Mouse (Mus musculus) stomach, embryonic 15.5 days (tissue): Measurements from ENCODE around the gene Mcm5. TPM values are rescaled to one million over a fixed set of nuclear protein-coding genes. Genes with fewer than 3 reads are reported as not detected.

Experiments
- ATAC-seq: fragments of 200-750 bp; cut with Nextera tagmentation; 2 replicates; pipeline ENCODE4 v1.8.0; 2017; ENCODE audit warnings: low read depth, moderate number of reproducible peaks, moderate TSS enrichment; ENCODE audit not compliant: insufficient read depth, low FRiP score
- H3K27ac ChIP-seq: fragments of 300-500 bp; sonication (generic); 2 replicates; pipeline ENCODE4 v1.5.1; 2015; ENCODE audit warnings: mild to moderate bottlenecking, inconsistent platforms
- H3K27me3 ChIP-seq: fragments of 300-500 bp; sonication (generic); replicated peaks from 2 replicates; pipeline ENCODE4 v1.6.1; 2015; ENCODE audit warnings: inconsistent platforms
- H3K36me3 ChIP-seq: fragments of 300-500 bp; sonication (generic); 2 replicates; pipeline ENCODE4 v1.6.1; 2015; ENCODE audit warnings: inconsistent platforms
- H3K4me1 ChIP-seq: fragments of 300-500 bp; sonication (generic); 2 replicates; pipeline ENCODE4 v1.6.1; 2015; ENCODE audit warnings: inconsistent platforms
- H3K4me2 ChIP-seq: fragments of 300-500 bp; sonication (generic); 2 replicates; pipeline ENCODE4 v1.6.1; 2015; ENCODE audit warnings: mild to moderate bottlenecking, inconsistent platforms
- H3K4me3 ChIP-seq: fragments of 300-500 bp; sonication (generic); replicated peaks from 2 replicates; pipeline ENCODE4 v1.5.1; 2015; ENCODE audit warnings: inconsistent platforms
- H3K9ac ChIP-seq: fragments of 300-500 bp; sonication (generic); 2 replicates; pipeline ENCODE4 v1.6.1; 2015; ENCODE audit warnings: inconsistent platforms
- H3K9me3 ChIP-seq: fragments of 300-500 bp; sonication (generic); 2 replicates; pipeline ENCODE4 v1.6.1; 2016; ENCODE audit warnings: inconsistent platforms
- WGBS: fragments of 180-500 bp; shearing (Covaris S2); methylation state at CpG from one replicate; pipeline ENCODE4 v1.1.7; 2015; 5-methylcytosine and 5-hydroxymethylcytosine counted together
- polyA plus RNA-seq: library from polyadenylated mRNA; unstranded; fragments of >200 nt; fragmentation: Nextera tagmentation; extraction: Ambion mirVana; gene quantifications from 2 replicates; pipeline ENCODE4 v1.2.1, GENCODE M21; 2015

Mcm5 gene
- polyA plus RNA-seq, 1 experiment from 2014 or later, result 124 TPM

GRCm38 (mm10) chr8:75081364-75082040 lies 27.9 kb upstream of the Mcm5 start:
- Histone ChIP-seq H3K4me3 (no peak overlapping the region), H3K9ac (no peak overlapping the region), H3K9me3 (no peaks in the 10 kb centered on the region), H3K27me3 (no peaks in the 10 kb centered on the region), H3K36me3 (no peaks in the 10 kb centered on the region), H3K4me2 (no peak overlapping the region), H3K4me1 (no peaks in the 10 kb centered on the region), H3K27ac (no peak overlapping the region)
- WGBS, result 70% methylated on average over 9 of the region's 9 CpGs
- no peak for ATAC-seq

GRCm38 (mm10) chr8:75082181-75082805 lies 27.1 kb upstream of the Mcm5 start:
- Histone ChIP-seq H3K27ac (no peak overlapping the region), H3K9ac (no peak overlapping the region), H3K4me1 (no peaks in the 10 kb centered on the region), H3K4me3 (no peak overlapping the region), H3K4me2 (no peak overlapping the region), H3K27me3 (no peaks in the 10 kb centered on the region), H3K36me3 (no peaks in the 10 kb centered on the region), H3K9me3 (no peaks in the 10 kb centered on the region)
- WGBS, result 67% methylated on average over 6 of the region's 6 CpGs
- no peak for ATAC-seq

GRCm38 (mm10) chr8:75083846-75084245 lies 25.5 kb upstream of the Mcm5 start:
- 2% methylated on average over 17 of the region's 17 CpGs for WGBS
- Histone ChIP-seq H3K27ac (0 out of 2 replicates have a peak overlapping the region, but pooled peaks have one; percentile 57), H3K4me2 (peak overlapping the region; percentile 49), H3K27me3 (no peaks in the 10 kb centered on the region), H3K9ac (no peak overlapping the region), H3K4me3 (peak overlapping the region; percentile 23), H3K36me3 (no peaks in the 10 kb centered on the region), H3K4me1 (peaks cover 3% of the 10 kb centered on the region; the same call in 1 of the 2 replicates), H3K9me3 (no peaks in the 10 kb centered on the region)
- ATAC-seq, result peak; percentile 97

GRCm38 (mm10) chr8:75084382-75085064 lies 24.8 kb upstream of the Mcm5 start:
- WGBS, result 68% methylated on average over 3 of the region's 3 CpGs
- Histone ChIP-seq H3K4me1 (peaks cover 9% of the 10 kb centered on the region), H3K9ac (no peak overlapping the region), H3K4me3 (no peak overlapping the region), H3K4me2 (no peak overlapping the region), H3K36me3 (no peaks in the 10 kb centered on the region), H3K27me3 (no peaks in the 10 kb centered on the region), H3K27ac (peak overlapping the region; percentile 27; the same call in 1 of the 2 replicates), H3K9me3 (no peaks in the 10 kb centered on the region)
- ATAC-seq, result no peak

GRCm38 (mm10) chr8:75086002-75086401 lies 23.4 kb upstream of the Mcm5 start:
- Histone ChIP-seq H3K4me2 (no peak overlapping the region), H3K4me1 (peaks cover 12% of the 10 kb centered on the region), H3K27me3 (no peaks in the 10 kb centered on the region), H3K36me3 (no peaks in the 10 kb centered on the region), H3K9me3 (no peaks in the 10 kb centered on the region), H3K9ac (no peak overlapping the region), H3K27ac (0 out of 2 replicates have a peak overlapping the region, but pooled peaks have one; percentile 7), H3K4me3 (no peak overlapping the region)
- 71% methylated on average over 2 of the region's 2 CpGs for WGBS
- ATAC-seq, result no peak

- H3K4me1 ChIP-seq, result peaks cover 12% of the 10 kb centered on the region
- no peaks in the 10 kb centered on the region for H3K9me3 ChIP-seq
- no peak overlapping the region for H3K9ac ChIP-seq
- H3K4me2 ChIP-seq, result no peak overlapping the region
- no peak overlapping the region for H3K27ac ChIP-seq
- H3K4me3 ChIP-seq, result no peak overlapping the region
- no peak for ATAC-seq
- no peaks in the 10 kb centered on the region for H3K27me3 ChIP-seq
- H3K36me3 ChIP-seq, result no peaks in the 10 kb centered on the region
These were observed 22.2 kb upstream of the Mcm5 start for GRCm38 (mm10) chr8:75087127-75087526.

- peak; percentile 51 for ATAC-seq
- H3K9ac ChIP-seq, result no peak overlapping the region
- peak overlapping the region; percentile 48 for H3K4me2 ChIP-seq
- no peaks in the 10 kb centered on the region for H3K27me3 ChIP-seq
- no peaks in the 10 kb centered on the region for H3K36me3 ChIP-seq
- 6% methylated on average over 6 of the region's 6 CpGs for WGBS
- no peak overlapping the region; the same call in 1 of the 2 replicates for H3K4me3 ChIP-seq
- no peaks in the 10 kb centered on the region for H3K9me3 ChIP-seq
- H3K4me1 ChIP-seq, result peaks cover 17% of the 10 kb centered on the region
- peak overlapping the region; percentile 78 for H3K27ac ChIP-seq
These were observed 20.1 kb upstream of the Mcm5 start for GRCm38 (mm10) chr8:75088989-75089881.

DNA sequence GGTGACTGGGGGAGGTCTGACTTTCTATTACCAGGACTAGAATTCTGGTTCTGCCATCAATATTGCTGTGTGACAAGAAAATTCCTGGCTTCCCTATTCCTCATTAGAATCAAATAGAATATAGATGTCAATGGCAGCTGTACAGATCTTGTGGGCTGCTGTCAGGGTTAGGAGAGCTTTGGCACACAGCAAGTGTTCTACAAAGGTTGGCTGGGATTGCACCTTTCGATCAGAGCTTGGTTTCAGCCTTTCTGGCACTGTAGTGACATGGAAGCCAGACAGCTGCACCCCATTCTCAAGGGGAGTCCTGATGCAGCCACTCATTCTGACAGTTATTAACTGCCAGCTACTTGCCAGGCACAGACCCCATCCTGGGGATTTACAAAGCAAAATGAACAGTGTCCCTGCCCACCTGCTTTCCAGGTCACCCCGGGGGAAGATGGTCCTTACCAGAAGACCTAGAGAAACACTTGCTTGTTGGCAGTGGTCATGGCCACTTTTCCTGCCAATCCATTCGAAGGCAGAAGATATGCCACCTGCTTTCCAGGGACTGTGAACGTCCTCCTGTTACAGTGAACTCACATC lies 18.5 kb upstream of the Mcm5 start:
- peaks cover 17% of the 10 kb centered on the region for H3K4me1 ChIP-seq
- WGBS, result 80% methylated on average over 4 of the region's 4 CpGs
- H3K27me3 ChIP-seq, result no peaks in the 10 kb centered on the region
- no peak for ATAC-seq
- H3K9ac ChIP-seq, result no peak overlapping the region
- no peaks in the 10 kb centered on the region for H3K36me3 ChIP-seq
- H3K4me3 ChIP-seq, result no peak overlapping the region
- no peaks in the 10 kb centered on the region for H3K9me3 ChIP-seq
- no peak overlapping the region for H3K4me2 ChIP-seq
- no peak overlapping the region; the same call in 1 of the 2 replicates for H3K27ac ChIP-seq

DNA sequence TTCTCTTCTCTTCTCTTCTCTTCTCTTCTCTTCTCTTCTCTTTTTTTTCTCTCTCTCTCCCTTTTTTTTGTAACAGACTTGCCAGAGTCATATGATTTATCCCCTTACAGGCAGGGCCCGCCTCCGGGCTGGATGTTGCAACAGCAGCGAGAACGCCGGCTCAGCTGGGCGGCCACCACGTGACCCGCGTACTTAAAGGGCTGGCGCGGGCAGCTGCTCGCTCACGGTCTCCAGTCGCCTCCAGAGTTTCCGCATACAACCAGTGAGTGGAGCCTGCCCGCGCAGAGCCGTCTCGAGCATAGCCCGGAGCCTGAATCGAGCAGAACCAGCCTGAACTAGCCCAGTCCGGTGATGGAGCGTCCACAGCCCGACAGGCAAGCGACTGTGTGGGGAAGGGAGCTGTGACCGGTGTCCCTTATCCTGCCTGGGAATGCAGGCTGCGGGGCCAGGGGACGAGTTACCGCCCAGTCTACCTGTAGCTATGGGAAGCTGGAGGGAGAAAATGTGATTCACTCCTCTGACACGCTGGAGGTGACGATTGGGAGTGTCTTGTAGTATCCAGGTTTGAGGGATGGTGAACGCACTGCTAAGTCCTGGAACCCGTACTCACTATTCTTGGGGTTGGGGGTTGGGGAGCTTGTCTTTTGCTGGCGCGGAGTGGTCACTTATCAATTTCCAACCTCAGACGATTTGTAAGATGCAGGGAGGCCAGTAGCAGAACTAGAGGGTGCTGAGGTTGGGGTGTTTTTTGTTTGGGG lies 15.8 kb upstream of the Mcm5 start, which contains the start of gene Hmox1:
TSS of gene Hmox1 (plus strand) at position 223 of the 758 bp plus-strand sequence.
- Histone ChIP-seq H3K27ac (peak within 1 kb of the TSS; percentile 76), H3K4me3 (peak within 1 kb of the TSS; percentile 58), H3K27me3 (no peaks in the 10 kb centered on the region), H3K4me2 (peak within 1 kb of the TSS; percentile 88), H3K9ac (peak within 1 kb of the TSS; percentile 50), H3K9me3 (no peaks in the 10 kb centered on the region), H3K36me3 (peaks cover 8% of the 10 kb centered on the region; the same call in 1 of the 2 replicates), H3K4me1 (peaks cover 17% of the 10 kb centered on the region)
- peak; percentile 90 for ATAC-seq
- WGBS, result under 1% methylated on average over 36 of the region's 36 CpGs

DNA sequence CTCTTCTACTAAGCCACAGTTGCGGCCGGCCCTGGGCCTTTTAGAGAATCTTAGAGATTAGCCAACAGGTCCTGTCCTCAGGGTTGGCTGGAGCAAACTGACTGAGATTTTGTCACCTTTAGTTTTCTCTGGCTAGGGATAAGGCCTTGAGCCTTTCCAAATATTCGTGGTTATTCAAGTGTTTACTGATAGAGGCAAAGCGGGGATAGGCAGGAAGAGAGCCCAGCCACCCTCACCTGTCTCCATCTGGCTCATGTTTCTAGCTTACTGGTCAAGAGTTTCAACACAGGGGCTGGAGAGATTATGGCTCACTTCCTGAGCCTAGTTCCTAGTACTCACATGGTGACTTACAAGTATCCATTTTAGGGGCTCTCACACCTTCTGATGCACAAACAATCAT lies 6.4 kb upstream of the Mcm5 start:
- H3K9ac ChIP-seq, result no peak overlapping the region
- H3K36me3 ChIP-seq, result no peaks in the 10 kb centered on the region
- no peak overlapping the region for H3K4me3 ChIP-seq
- no peaks in the 10 kb centered on the region for H3K9me3 ChIP-seq
- ATAC-seq, result no peak
- H3K4me1 ChIP-seq, result no peaks in the 10 kb centered on the region
- no peak overlapping the region for H3K4me2 ChIP-seq
- H3K27ac ChIP-seq, result no peak overlapping the region
- WGBS, result 80% methylated on average over 4 of the region's 4 CpGs
- no peaks in the 10 kb centered on the region for H3K27me3 ChIP-seq
